Mouse (Mus musculus): Measurements from ENCODE around the gene Cd79a. TPM values are rescaled to one million over a fixed set of nuclear protein-coding genes. Genes with fewer than 3 reads are reported as not detected.
"Not testable (repeated sequence)": the region's sequence is repeated elsewhere in the genome, so short reads cannot be mapped to it uniquely, and the experiment has no call there.

The Cd79a gene
- total RNA-seq, 2 experiments from 2014 or later = 0.22 TPM; not detected in 1

DNA sequence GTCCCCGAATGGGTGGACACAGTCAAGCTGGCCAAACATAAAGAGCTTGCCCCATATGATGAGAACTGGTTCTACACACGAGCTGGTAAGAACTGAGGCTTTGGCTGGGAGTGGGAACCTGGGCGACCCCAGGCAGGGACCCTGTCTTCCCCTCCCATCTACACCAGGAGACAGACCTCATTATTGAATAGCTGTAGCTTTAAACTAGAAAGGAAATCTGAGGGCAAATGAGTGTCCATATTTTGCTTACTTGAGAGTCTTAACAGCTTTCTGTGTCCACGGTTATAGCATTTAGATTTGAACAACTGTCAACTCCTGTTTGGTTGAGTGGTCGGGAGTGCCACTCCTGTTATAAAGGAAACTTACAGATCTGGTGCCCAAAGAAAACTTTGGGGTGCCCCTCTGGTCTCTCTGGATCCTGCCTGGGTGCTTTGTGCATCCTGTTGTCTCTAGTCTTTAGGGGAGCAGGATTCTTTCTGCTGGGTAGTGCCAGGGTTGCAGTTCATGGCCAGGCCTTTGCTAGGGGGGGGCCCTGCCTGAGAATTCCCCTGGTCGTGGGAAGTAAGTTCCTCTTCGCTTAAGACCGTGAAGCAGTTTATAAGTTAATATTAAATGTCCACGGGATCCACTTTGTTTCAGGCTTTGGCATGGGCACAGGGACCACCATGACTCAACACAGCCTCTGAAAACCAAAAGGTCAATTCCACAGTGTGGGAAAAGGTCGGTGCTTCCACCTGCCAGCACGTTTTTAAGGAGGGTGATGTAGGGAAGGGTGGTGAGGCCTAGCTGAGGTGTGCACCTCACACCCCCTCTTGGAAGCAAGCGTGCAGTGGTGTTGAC lies 11.5 kb upstream of the Cd79a start:
- DNase-seq (ENCODE audit: low spot score in 2 of 2) = no peak

GRCm38 (mm10) chr7:24886308-24886633 lies 10.9 kb upstream of the Cd79a start:
- no peak for DNase-seq (ENCODE audit: low spot score in 2 of 2)

GRCm38 (mm10) chr7:24887096-24887495 lies 10.1 kb upstream of the Cd79a start:
- DNase-seq (ENCODE audit: low spot score in 2 of 2) = no peak

- DNase-seq (ENCODE audit: low spot score in 2 of 2) = no peak
Observed at GRCm38 (mm10) chr7:24889431-24890220, 7.6 kb upstream of the Cd79a start.

DNA sequence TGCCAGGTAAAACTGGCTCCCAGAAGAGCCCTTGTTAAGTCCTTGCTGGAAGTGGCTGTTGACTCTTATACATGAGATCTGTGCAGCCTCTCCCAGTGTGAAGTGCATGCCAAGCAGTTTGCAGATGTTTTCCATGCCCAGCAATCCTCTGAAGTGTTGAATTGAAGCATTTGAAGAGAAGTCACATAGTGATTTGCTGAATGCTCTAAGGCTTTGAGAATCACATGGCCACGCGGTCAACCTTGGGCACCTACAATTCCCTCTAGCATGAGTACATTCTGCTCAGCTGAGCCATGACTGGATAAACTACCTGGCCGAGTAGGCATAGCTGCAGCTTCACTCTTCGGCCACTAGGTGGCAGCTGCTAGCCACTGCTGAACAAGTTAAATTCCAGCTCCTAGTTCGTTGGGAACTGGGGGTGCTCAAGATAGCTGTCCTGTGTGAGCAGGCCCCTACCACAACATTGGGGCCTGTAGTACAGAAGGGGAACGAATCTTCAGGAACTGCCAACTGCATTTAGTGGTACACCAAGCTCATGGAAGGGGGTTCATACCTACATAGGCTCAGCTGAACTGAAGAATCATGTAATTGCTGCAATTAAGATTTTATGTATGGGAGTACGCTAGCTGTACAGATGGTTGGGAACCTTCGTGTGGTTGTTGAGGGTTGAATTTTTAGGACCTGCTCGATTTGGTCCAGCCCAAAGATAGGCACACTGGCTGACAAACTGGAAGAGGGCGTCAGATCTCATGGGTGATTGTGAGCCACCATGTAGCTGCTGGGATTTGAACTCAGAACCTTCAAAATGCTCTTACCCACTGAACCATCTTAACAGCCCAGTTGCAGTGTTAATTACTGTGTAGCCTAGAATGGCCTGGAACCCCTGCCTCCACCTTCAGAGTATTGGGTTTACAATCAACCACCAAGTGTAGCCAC lies 6.6 kb upstream of the Cd79a start:
- DNase-seq (ENCODE audit: low spot score in 2 of 2) = peak; percentile 63 to 78

DNA sequence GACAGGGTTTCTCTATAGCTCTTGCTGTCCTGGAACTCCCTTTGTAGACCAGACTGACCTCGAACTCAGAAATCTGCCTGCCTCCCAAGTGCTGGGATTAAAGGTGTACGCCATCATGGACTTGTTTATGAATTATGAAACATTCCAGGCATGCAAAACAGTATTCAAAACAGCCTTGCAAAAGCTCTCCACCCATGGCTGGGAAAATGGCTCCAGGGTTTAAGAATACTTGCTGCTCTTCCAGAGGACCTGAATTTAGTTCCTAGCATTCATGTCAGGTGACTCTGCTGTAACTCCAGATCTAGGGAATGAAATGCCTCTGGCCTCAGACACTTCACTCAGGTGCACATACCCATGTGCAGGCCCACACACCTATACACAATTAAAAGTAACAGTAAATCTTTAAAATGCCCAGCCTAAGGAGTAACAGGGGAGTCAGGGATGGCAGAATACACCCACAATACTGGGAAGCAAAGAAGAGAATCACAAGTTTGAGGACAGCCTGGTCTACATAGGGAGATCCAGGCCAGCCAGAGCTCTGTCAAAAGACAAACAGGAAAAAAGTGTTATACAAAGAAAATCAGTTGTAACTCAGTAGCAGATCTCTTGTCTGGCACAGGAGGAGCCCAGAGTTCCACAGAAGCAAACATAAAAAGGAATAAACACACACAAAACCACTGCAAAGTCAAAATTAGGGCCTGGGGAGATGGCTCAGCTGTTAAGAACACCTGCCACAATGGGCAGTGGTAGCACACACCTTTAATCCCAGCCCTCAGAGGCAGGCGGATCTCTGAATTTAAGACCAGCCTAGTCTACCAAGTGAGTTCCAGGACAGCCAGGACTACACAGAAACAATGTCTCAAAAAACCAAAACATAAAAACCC lies 5.7 kb upstream of the Cd79a start:
- DNase-seq (ENCODE audit: low spot score in 2 of 2) = no peak

GRCm38 (mm10) chr7:24892125-24892583 lies 5.0 kb upstream of the Cd79a start:
- no peak for DNase-seq (ENCODE audit: low spot score in 2 of 2)

- DNase-seq (ENCODE audit: low spot score in 2 of 2) = not testable (repeated sequence)
Observed at GRCm38 (mm10) chr7:24895749-24896148, 1.4 kb upstream of the Cd79a start.

GRCm38 (mm10) chr7:24896269-24896668 lies 912 bp upstream of the Cd79a start:
- no peak for DNase-seq (ENCODE audit: low spot score in 2 of 2)

GRCm38 (mm10) chr7:24897959-24898358 lies 778 bp downstream of the Cd79a start:
- no peak for DNase-seq (ENCODE audit: low spot score in 2 of 2)

DNA sequence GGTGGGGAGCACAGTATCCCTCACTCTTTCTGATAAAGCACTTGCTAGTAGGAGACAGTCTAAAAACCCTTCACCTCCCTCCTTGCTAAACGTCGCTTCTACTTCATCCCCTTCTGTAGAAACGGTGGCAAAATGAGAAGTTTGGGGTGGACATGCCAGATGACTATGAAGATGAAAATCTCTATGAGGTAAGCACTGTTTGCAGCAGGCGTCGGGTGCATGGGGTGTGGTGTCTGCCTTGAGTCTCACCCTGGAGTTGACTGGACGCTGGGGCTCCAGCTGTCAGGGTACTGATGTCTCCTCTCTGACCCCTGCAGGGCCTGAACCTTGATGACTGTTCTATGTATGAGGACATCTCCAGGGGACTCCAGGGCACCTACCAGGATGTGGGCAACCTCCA lies 3.9 kb downstream of the Cd79a start:
- DNase-seq (ENCODE audit: low spot score in 2 of 2) = no peak

- DNase-seq (ENCODE audit: low spot score in 2 of 2) = no peak
Observed at GRCm38 (mm10) chr7:24901842-24902241, 4.7 kb downstream of the Cd79a start.

- DNase-seq (ENCODE audit: low spot score in 2 of 2) = no peak
Observed at GRCm38 (mm10) chr7:24902264-24902629, 5.1 kb downstream of the Cd79a start.

DNA sequence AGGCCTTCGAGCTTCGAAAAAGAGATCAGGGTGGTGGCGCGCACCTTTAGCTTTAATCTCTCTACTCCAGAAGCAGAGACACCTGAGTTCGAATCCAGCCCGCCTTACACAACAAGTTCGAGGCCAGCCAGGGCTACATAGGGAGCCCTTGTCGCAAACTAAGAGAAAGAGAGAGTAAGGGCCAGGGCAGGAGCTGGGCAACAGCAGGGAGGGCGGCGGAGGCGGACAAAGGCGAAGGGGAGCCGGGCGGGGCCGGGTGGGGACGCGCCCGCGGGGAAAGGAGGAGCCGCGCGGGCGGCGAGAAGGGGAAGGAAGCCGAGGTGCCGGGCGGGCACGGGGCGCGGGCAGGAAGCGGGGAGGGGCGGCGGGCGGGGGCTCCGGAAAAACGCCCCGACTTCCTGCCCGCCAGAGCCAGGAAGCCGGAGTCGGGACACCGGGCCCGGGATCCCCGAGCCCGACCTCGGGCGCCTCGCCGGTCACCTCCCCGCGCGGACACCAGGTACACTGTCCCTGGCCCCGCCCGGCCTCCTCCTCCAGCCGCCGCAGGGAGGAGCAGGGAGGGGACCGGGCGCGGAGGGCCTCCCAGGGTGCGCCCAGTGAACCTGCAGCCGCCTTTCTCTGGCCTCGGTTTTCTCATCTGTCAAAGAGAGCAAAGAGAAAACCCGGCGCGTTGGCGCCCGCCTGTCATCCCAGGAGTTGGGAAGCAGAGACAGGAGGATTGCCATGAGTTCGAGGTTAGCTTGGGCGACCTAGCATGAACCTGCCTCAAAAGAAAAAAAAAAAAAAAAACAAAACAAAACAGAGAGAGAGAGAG lies 5.7 kb downstream of the Cd79a start, which contains the start of gene Arhgef1:
Gene Arhgef1 (plus strand): TSS at position 283 of the 814 bp plus-strand sequence.
- DNase-seq (ENCODE audit: low spot score in 2 of 2) = peak in 1 of 2 experiments; percentile 27

GRCm38 (mm10) chr7:24903444-24903825 lies 6.3 kb downstream of the Cd79a start:
- no peak for DNase-seq (ENCODE audit: low spot score in 2 of 2)

DNA sequence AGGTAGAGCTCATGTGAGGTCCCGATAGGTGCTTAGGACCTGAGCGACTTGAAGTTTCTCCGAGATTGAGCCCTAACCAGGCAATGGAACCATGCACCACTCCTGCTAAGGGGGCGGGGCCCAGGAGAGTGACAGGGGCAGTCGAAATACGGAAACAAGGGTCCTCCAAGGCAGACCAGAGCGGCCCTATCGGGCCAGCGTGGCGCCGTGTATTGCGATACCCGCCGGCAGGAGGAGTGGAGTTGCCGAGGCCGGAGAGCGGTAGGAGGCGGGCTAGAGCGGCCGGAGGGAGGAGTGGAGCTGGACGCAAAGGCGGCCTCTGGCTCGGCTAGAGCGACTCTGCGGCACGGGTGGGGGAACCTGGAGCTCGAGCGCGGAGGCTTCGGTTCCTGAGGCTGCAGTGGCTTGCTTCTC lies 6.9 kb downstream of the Cd79a start:
- DNase-seq (ENCODE audit: low spot score in 2 of 2) = peak; percentile 97 to 98

DNA sequence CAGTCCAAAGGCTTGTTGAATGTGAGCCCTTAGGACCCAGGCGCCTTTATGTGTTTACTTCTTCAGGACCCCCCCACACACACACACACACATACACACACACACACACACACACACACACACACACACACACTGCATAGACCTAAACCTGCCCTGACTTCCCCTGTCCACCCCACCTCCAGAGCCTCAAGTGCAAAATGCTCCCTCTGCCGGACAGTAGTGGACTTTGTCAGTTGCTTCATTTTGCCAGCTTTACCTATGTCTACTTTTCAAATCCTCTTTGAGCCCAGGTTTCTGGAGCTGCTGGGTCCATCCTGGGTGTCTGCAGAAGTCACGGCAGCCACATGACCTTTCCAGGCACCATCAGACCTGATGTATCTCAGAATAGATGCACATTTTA lies 7.8 kb downstream of the Cd79a start:
- peak in 1 of 2 experiments; percentile 39 for DNase-seq (ENCODE audit: low spot score in 2 of 2)

- no peak for DNase-seq (ENCODE audit: low spot score in 2 of 2)
Observed at GRCm38 (mm10) chr7:24906551-24906950, 9.4 kb downstream of the Cd79a start.

- DNase-seq (ENCODE audit: low spot score in 2 of 2) = no peak
Observed at GRCm38 (mm10) chr7:24907211-24907748, 10.1 kb downstream of the Cd79a start.
